Mouse (Mus musculus) testis, postnatal 10 days (tissue): ENCODE measurements around the gene Dgki.

Experiments
- DNase-seq: peaks from one replicate; pipeline ENCODE4 v3.0.0; 2021; ENCODE audit warnings: low spot score

The Dgki gene

DNA sequence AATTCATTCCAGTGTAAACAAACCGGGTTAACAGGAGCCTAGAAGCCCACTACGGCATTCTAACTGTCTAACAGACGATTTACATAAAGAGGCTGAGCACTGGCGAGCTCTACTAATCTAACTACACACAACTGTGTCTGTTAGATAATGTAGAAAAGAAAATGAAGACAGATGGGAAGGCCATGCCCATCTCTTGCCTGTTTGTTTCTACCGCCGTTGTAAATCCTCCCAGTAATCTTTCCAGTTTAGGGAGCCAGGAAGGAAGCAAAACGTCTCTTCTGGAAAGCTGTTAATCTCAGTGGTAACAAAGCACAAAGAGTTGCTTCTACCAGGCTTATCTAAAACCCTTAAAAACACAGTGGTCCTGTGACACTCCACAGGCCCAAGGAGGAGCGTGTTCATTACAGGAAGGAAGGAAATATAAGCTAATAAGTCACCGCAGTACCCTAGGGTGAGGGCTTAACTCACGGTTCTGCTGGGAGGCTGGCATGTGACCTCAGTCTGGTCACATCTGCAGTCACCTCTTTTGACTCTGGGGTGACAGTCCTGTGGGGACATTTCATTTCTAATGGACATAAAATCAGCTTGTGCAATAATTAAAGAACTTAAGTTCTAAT, 235.7 kb downstream of the Dgki start:
- DNase-seq, result no peak

DNA sequence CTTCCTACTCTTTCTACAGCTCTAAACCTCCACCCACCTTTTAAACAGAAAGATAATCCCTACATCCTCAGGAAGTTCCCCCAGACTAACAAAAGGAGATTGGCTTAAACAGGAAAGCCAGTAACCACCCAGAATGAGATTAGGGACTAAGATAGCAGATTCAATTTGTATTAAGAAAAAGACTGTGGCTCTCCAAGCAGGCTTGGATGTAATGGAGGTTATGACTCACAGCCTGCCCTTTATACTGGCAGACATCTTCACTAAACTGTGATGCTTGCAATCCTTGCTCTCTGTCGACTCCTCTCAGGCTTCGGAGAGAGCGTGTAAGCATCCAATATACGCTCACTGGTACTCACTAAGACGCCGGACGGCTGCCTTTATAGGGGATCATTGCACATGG, 236.7 kb downstream of the Dgki start:
- DNase-seq, result no peak

DNA sequence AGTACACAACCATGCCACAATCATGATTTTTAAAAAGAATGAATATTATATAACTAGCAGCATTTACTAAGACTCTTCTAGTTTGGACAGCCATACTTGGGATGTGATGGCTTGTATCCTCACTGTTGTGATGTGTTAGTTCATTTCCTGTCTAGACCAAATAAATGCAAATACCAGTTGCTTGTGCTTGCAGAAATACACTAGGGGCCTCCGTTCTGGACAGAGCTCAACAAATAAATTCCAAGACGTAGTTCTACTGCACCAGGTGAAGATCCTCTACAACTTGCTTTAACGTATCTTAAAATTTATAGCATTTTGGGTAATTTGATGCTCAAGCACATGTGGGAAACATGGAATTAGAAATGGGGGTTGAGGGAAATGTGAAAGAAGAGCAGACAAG, 239.9 kb downstream of the Dgki start:
- no peak for DNase-seq

DNA sequence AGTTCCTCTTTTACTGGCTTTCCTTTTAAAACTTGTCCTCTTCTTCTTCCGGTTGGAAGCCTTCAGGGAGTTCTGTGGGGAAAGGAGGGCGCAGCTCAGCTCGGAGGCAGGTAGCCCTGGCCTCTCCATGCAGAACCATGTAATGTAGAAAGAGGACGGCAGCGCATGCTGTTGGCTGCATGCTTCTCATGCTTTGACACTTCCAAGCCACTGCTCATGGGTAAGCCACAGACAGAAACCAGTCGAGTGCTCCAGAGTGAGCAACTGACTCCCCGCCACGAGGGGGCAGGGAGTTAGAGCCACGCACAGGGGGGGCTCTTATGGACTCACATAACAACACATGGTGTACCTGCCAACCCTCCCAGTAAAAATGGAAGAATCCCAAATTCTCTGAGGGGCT, 242.0 kb downstream of the Dgki start:
- no peak for DNase-seq

DNA sequence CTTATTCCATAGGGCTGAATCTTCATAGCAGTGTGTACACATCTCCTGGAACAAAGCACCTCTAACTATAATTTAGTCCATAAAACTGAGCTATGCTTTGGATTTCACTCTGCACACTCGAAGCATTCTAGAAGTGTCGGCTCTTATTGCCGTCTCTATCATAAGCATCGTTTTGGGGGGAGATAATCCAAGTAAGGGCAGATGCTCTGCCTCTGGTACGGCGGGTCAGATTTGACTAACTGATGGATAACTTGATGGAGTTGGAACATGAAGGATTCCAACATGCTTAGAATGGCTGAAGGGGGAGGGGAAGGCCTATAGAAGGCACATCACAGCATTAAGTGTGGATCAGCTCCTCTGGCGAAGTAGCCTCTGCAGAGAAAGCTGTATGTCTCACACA, 242.4 kb downstream of the Dgki start:
- no peak for DNase-seq

DNA sequence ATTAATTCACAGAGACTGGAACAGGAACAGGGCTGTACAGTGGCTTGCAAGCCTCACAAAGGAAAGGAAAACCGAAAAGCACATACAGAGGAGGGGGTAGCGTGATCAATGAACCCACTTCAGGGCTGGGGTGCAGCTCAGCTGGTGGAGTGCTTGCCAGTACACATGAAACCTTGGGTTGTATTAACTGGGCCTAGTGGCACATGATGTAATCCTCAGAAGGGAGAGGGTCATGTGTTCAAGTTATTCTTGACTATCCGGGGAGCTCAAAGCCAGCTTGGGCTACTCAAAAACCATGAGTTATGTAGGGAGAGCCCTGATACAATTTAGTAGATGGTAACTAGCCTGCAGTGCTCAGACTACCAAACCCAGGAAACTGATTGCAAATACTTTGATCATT, 244.3 kb downstream of the Dgki start:
- no peak for DNase-seq

- no peak for DNase-seq
Observed at GRCm38 (mm10) chr6:37055128-37055527, 244.9 kb downstream of the Dgki start.

GRCm38 (mm10) chr6:37054435-37055020, 245.5 kb downstream of the Dgki start:
- DNase-seq, result no peak

DNA sequence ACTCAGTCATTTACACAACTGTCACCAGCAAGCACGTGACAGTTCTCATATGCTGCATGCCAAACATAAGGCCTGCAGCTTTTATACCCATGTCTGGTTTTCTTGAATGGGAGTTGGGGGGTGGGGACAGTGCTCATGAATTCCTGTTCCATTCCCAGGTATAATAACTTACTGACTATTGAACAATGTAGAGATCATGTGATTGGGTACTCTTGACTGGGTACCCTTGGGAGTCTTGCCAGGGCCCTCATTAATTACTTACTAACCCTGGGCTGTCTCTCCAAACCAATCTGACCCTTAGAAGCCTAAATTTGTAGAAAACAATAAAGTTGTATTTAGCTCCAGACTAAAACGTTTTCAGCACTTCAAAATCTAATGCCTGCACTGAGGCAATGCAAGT, 246.6 kb downstream of the Dgki start:
- no peak for DNase-seq

DNA sequence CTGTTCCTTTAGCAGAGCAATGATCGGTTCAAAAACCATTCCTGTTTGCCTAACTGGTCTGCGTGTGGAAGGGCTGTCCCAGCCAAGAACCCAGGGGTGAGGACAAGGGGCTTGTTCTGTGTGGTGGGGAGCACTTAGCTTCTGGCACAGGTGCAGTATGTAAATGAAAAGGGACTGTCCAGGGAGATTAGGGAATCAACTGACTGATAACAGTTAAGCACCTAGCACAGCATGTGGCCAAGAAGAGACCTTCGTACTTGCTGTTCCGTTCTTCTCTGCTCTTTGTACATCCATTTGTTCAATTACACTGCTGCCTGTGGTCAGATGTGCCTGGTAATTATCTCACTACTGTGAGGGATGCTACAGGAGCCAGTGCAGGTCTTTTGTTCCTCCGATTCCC, 248.3 kb downstream of the Dgki start:
- DNase-seq, result no peak

GRCm38 (mm10) chr6:37051150-37051549, 248.8 kb downstream of the Dgki start:
- DNase-seq, result no peak

GRCm38 (mm10) chr6:37047611-37048129, 252.3 kb downstream of the Dgki start:
- no peak for DNase-seq

DNA sequence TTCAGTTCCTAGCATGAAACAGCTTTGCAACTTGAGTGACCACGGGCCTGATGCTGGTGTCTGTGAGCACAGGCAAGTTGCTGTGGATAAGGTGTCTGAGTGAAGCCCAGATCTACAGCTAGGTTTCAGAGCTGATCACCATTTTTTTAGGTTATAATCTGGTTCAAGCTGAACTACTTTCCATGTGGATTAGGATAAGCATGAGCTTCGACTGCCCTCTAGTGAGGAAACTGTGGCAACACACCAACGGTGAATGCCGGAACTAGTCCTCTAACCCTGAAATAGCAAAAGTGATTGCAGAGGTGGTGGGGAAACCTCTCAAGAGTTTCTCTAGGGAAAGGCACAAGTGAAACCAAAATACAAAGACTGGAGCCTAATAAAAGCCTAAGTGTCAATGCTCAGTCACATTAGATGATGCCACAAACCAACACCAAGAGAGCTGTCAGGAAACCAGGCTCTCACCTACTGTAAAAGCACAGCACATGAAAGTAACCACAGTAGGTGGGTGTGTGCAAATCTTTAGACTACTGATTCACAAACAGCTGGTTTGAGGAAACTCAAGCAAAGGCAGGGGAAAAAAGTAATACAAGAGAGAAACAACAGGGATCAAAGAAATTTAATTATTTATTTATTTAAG, 253.7 kb downstream of the Dgki start:
- DNase-seq, result peak; percentile 67

DNA sequence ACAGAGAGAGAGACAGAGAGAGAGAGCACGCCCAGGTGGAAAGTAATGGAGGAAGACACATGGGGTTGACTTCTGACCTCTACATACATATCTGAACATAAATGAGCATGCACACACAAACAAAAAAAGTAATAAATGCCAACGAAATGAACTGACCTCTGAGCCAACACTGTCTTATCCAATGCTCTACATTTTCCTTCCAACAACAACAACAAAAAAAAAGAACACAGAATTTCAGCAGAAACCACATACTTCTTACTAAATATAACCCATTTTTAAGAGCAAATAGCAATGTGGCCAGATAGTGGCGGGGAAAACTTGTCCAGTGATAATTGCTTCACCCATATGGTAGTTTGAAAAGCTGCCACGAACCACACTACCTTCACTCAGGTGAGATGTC, 255.2 kb downstream of the Dgki start:
- no peak for DNase-seq

DNA sequence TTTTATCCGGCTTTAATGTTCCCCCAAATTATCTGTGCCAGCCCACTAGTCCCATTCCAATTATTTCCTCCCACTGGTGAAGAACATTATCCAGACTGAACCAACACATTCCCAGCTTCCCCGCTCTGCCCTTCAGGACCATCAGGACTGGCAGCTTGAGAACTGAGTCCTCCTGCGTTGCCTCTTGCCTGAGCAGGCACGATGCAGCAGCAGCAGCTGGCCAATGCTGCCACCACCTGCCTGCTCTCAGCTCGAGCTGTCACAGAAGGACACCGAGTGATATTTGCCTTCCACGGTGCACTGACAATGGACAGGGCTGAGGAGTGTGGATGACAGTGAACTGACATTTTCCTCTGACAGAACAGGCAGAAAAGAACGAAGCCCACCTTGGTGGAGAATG, 261.5 kb downstream of the Dgki start:
- DNase-seq, result no peak

DNA sequence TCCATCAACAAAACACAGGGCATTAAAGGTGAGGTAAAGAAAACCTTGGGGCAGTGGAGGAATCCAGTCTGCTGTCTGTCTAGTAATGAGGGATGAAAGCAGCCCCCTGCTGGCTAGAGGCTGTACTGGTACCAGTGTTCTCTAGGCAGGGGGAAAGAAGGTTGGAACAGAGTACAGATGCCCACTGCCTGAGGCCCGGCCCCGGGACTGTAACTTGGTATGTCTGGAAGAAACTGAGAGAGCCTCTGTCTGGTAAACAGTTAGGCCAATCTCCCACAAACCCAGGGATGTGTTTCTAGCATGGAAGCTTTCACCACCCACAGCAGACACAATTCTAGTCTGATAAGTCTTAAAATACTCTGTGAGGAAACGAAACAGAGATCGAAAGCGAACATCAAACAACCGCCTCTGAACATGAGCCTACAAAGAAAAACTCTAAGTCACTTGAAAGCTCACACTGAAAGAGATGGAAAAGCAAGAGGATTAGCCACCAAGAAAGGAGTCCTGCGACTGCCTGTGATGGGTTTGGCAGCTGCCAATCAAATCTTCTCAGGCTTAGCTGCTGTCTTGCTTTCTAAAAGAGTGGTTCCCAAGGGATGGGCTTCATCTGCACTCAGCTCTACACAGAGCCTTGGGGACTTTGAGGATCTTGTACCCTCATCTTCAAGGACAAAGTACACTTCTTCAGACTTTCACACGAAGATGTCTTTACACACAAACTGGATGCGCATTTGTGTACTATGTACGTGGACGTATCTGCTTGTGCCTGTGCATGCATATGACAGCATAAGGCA, 262.7 kb downstream of the Dgki start:
- DNase-seq, result peak; percentile 44

GRCm38 (mm10) chr6:37035681-37036080, 264.3 kb downstream of the Dgki start:
- no peak for DNase-seq

GRCm38 (mm10) chr6:37030986-37031385, 269.0 kb downstream of the Dgki start:
- DNase-seq, result no peak

DNA sequence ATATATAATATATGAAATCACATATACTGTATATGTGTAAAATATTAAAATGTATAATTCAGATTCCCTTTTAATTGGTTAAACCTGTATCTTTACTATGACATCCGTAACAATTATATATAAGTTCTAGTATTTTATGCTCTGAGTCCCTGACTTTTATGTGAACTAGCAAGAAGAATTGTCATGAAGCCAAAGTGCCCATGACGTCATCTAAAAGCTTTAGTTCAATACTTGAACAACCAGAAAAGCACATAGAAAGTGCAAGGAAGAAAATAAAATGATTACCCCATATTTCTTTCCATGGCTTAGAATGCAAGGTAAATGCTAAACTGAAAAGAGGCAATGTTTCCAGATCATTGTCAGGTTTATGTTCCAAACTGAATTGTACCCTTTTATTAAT, 269.6 kb downstream of the Dgki start:
- DNase-seq, result no peak

- DNase-seq, result no peak
Observed at GRCm38 (mm10) chr6:37028841-37029240, 271.1 kb downstream of the Dgki start.

- no peak for DNase-seq
Observed at GRCm38 (mm10) chr6:37028300-37028699, 271.7 kb downstream of the Dgki start.

DNA sequence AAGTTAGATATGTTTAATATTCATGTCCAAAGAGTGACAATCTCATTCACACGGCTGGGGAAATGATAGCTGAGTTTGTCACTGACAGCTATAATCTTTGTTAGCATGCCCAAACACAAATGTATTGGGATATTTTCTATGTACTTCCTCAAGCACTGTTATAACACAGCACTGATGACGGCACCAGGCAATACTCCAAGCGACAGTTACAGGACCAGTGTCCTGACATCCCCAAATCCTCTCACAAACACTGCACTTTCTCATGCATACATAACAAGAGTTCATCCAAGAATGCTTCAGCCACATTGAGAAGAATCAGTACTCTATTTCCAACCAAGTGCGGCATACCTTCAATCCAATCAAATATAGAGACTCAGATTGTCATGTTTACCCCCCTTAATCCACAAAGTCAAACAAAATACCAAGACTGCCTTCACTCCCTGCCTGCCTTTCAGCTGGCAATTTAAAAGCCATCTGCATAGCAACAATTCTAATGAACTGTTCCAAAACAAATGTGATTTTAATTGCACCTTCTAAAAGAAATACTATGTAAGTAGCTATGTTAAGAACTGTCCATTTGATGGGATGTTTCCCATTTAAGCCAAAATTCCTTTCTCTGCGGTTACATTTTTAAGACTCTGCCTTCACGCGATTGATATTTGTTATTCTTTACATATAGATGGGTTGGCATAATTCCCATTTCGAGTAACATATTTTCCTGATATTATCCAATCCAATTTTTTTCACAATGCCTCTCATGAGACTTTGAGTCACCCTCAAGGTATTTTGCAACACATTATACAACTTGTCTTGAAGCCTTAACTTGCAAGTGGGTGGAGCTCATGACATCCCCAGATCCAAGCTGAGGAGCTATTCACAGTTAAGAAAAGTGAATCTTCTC, 273.4 kb downstream of the Dgki start:
- no peak for DNase-seq
